Mouse (Mus musculus) stomach, embryonic 14.5 days (tissue): ENCODE results near the gene Hecw2. TPM values are rescaled to one million over a fixed set of nuclear protein-coding genes. Genes with fewer than 3 reads are reported as not detected.
A peak's percentile ranks its signal among the peaks of the same experiment; 100 is the strongest.

Experiments used
- ATAC-seq: fragments of 200-750 bp; cut with Nextera tagmentation; 2 replicates; pipeline ENCODE4 v1.8.0; 2017; ENCODE audit warnings: low read depth, moderate TSS enrichment; ENCODE audit not compliant: insufficient number of reproducible peaks, insufficient read depth, low FRiP score
- H3K27ac ChIP-seq: fragments of 300-500 bp; sonication (generic); 2 replicates; pipeline ENCODE4 v1.5.1; 2014; ENCODE audit warnings: mild to moderate bottlenecking, low read length, moderate library complexity, mixed read lengths
- H3K27me3 ChIP-seq: fragments of 300-500 bp; sonication (generic); 2 replicates; pipeline ENCODE4 v1.6.1; 2014; ENCODE audit warnings: low read length, control low read depth, mixed read lengths; ENCODE audit not compliant: control insufficient read depth, insufficient read depth
- H3K36me3 ChIP-seq: fragments of 300-500 bp; sonication (generic); 2 replicates; pipeline ENCODE4 v1.6.1; 2014; ENCODE audit warnings: mild to moderate bottlenecking, control low read depth, low read length, moderate library complexity, mixed read lengths; ENCODE audit not compliant: control insufficient read depth, insufficient read depth
- H3K4me1 ChIP-seq: fragments of 300-500 bp; sonication (generic); 2 replicates; pipeline ENCODE4 v1.6.1; 2014; ENCODE audit warnings: low read length, control low read depth, mixed read lengths; ENCODE audit not compliant: control insufficient read depth, insufficient read depth
- H3K4me2 ChIP-seq: fragments of 300-500 bp; sonication (generic); replicated peaks from 2 replicates; pipeline ENCODE4 v1.6.1; 2014; ENCODE audit warnings: low read depth, low read length, control low read depth
- H3K4me3 ChIP-seq: fragments of 300-500 bp; sonication (generic); 2 replicates; pipeline ENCODE4 v1.5.1; 2014; ENCODE audit warnings: low read depth, low read length, control low read depth
- H3K9ac ChIP-seq: fragments of 300-500 bp; sonication (generic); replicated peaks from 2 replicates; pipeline ENCODE4 v1.6.1; 2014; ENCODE audit warnings: low read depth, mild to moderate bottlenecking, control low read depth, low read length, moderate library complexity, mixed read lengths
- H3K9me3 ChIP-seq: fragments of 300-500 bp; sonication (generic); 2 replicates; pipeline ENCODE4 v1.6.1; 2016; ENCODE audit warnings: low read depth, low read length, control low read depth; ENCODE audit not compliant: control insufficient read depth
- WGBS: fragments of 180-500 bp; shearing (Covaris S2); extraction: QIAGEN DNeasy Blood & Tissue Kit; methylation state at CpG from one replicate; pipeline ENCODE4 v1.1.7; 2014; 5-methylcytosine and 5-hydroxymethylcytosine counted together
- polyA plus RNA-seq: library from polyadenylated mRNA; unstranded; fragments of >200 nt; fragmentation: Nextera tagmentation; extraction: Ambion mirVana; gene quantifications from 2 replicates; pipeline ENCODE4 v1.2.1, GENCODE M21; 2014

Gene Hecw2
- polyA plus RNA-seq, 1 experiment from 2014 or later, result 2.9 TPM

DNA sequence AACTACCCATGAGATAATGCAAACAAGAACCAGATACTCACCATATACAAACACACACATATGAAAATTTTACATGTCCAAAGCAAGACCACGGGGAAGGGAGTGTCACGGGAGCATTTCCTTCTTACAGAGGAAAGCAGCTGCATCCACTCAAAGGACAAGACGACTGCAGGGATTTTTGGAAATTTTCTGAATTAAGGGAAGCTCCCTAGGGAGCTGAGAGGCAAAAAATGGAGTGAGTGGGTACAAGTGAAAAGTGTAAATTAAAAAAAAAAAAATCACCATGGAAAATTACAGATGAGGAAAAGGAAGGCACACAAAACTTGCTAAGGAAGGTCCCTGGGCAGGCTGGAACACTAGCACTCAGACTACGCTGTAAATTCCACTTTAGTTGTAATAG is 353.9 kb downstream of the Hecw2 start:
- H3K4me1 ChIP-seq, result peaks cover 4% of the 10 kb centered on the region; the same call in 1 of the 2 replicates
- no peak overlapping the region for H3K9ac ChIP-seq
- no peak overlapping the region for H3K27ac ChIP-seq
- H3K36me3 ChIP-seq, result no peaks in the 10 kb centered on the region
- no peak overlapping the region for H3K4me3 ChIP-seq
- H3K27me3 ChIP-seq, result no peaks in the 10 kb centered on the region
- no peak overlapping the region for H3K4me2 ChIP-seq
- H3K9me3 ChIP-seq, result no peaks in the 10 kb centered on the region
- whole genome bisulfite sequencing, result 29% methylated on average over 4 of the region's 4 CpGs
- ATAC-seq, result no peak

DNA sequence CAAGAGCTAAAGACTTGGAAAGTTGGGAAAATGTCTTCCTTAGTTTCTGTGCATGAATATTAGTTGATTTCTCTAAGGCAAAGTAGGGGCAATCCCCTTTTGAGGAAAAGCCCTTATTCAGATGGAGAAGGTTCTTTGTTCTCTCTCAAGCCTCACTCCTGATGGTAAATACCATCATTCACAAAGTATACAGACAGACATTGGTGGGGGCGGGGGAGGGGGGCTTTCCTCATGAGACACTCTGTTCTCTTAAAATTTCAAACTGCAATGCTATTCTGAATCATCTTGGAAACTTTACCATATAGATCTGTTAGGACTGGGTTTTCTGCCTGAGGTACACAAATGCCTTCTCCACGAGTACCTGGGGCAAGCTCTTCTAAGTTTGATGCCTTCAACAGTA is 355.6 kb downstream of the Hecw2 start:
- H3K36me3 ChIP-seq, result no peaks in the 10 kb centered on the region
- H3K27ac ChIP-seq, result no peak overlapping the region
- peaks cover 2% of the 10 kb centered on the region; the same call in 1 of the 2 replicates for H3K4me1 ChIP-seq
- H3K9ac ChIP-seq, result no peak overlapping the region
- WGBS, result 33% methylated on average over 2 of the region's 2 CpGs
- no peaks in the 10 kb centered on the region for H3K27me3 ChIP-seq
- ATAC-seq, result no peak
- no peaks in the 10 kb centered on the region for H3K9me3 ChIP-seq
- no peak overlapping the region for H3K4me3 ChIP-seq
- no peak overlapping the region for H3K4me2 ChIP-seq

DNA sequence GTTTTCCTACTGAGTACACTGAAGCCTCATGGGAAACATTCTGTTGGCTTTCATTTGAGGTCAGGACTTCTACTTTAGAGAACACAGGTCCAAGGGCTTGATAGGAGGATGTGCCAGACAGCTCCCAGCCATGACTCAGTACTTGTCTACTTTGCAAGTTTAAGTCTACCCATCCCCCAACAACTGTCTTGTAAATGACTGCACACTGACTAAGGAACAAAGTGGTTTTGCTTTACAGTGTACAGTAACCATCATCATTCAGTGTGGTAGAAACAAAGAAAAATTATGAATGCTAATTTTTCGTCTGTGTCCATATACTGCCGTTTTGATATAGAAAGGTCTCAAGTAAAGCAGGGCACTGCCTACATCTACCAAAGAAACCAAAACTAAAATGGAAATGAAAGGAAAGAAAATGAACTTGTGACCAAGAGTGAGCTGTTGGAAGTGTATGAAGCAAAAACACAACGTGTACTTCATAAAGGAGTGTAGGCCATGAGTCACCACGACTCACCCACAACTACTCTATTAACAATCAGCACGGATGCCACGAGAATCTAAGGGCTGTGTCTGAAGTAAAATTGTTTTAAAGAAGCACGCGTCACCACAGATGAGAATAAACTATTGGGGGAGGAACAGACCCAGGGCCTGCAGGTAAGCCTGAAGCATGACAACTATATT is 356.6 kb downstream of the Hecw2 start:
- no peak overlapping the region for H3K9ac ChIP-seq
- H3K4me2 ChIP-seq, result no peak overlapping the region
- H3K4me3 ChIP-seq, result no peak overlapping the region
- H3K9me3 ChIP-seq, result no peaks in the 10 kb centered on the region
- WGBS, result 82% methylated on average over 8 of the region's 8 CpGs
- H3K27me3 ChIP-seq, result no peaks in the 10 kb centered on the region
- no peaks in the 10 kb centered on the region for H3K36me3 ChIP-seq
- no peak for ATAC-seq
- H3K4me1 ChIP-seq, result peaks cover 2% of the 10 kb centered on the region; the same call in 1 of the 2 replicates
- H3K27ac ChIP-seq, result no peak overlapping the region

DNA sequence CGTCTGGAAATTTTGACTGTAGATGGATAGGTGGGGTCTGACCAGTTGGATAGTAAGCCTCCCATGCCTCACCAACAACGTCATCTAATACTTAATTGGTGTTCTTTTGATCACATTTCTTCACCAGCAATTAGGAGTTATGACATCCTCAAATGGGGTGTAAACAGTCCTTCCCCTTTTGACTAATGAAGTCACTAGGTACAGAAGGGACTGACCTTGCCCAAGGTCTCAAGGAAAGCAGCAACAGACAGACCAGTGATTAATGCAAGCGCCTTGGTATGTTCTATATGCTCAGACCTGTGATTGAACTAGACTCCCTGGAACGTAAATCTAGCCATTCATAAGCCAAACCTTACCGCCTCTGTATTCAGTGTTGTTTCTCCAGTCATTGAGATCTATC is 364.7 kb downstream of the Hecw2 start:
- Histone ChIP-seq H3K4me1 (no peaks in the 10 kb centered on the region), H3K36me3 (no peaks in the 10 kb centered on the region), H3K27me3 (no peaks in the 10 kb centered on the region), H3K27ac (no peak overlapping the region), H3K4me2 (no peak overlapping the region), H3K9me3 (no peaks in the 10 kb centered on the region), H3K9ac (no peak overlapping the region), H3K4me3 (no peak overlapping the region)
- no peak for ATAC-seq
- WGBS, result 77% methylated on average over 5 of the region's 5 CpGs

DNA sequence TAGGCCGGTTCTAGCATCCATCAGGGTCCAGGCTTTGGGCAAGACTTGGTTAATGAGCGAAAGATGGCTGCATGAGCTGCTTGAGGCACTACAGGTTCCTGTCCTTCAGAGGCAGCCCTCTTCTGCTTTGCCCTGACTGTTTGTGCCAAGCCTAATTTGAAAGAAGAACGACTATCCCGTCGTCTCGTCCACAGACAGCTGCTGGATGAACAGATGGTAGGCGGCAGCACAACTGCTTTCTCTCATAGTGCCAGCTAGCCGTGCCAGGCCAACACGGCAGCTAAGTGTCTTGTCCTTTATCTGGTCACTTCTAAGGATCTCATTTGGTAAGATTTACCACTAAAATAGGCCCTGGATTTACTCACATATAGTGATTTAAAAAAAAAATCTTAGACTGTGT is 365.9 kb downstream of the Hecw2 start:
- WGBS, result 80% methylated on average over 9 of the region's 9 CpGs
- Histone ChIP-seq H3K9ac (no peak overlapping the region), H3K27me3 (no peaks in the 10 kb centered on the region), H3K4me2 (no peak overlapping the region), H3K4me3 (no peak overlapping the region), H3K36me3 (no peaks in the 10 kb centered on the region), H3K9me3 (no peaks in the 10 kb centered on the region), H3K4me1 (peaks cover under 1% of the 10 kb centered on the region; the same call in 1 of the 2 replicates), H3K27ac (no peak overlapping the region)
- no peak for ATAC-seq

DNA sequence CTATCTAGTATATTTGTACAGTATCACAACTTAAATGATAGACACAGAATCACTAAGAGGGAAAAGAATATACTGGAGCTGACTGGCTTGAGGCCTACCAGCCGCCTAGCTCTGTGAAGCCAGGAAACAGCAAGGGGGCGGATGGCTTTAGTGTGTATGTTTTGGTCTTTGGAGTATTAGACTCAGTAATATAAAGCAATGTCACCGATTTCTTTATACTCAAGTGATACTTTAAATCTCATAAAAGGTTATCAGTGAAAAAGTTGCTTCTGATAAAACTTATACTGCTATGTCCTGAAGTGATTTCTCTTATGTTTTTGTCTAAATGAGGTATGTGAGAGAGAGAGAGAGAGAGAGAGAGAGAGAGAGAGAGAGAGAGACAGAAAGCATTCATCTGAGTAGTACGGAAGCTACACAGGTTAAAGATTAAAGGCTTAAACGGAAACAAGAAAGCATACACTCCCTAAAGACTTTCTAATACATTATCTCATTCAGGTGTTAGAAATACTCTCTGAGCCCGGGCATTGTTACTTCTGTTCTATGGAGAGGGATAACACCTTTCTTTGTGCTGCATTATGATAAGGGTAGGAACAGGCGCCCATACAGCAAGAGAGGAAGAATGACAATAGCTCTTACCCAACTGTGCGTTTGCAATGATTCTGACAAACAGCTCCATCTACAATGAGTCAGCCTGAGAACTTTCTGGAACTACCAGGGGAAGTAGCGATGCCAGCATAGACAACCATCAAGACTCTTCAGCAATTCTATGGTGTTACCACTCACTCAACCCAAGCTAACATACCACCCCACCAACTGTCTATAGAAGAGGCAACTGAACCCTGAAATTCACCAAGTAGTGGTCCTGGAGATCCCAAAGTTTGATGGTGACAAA is 370.3 kb downstream of the Hecw2 start:
- Histone ChIP-seq H3K36me3 (no peaks in the 10 kb centered on the region), H3K4me1 (peaks cover 4% of the 10 kb centered on the region; the same call in 1 of the 2 replicates), H3K27me3 (no peaks in the 10 kb centered on the region), H3K4me2 (no peak overlapping the region), H3K9ac (no peak overlapping the region), H3K9me3 (no peaks in the 10 kb centered on the region), H3K4me3 (no peak overlapping the region), H3K27ac (no peak overlapping the region)
- no peak for ATAC-seq
- 84% methylated on average over 9 of the region's 9 CpGs for WGBS

DNA sequence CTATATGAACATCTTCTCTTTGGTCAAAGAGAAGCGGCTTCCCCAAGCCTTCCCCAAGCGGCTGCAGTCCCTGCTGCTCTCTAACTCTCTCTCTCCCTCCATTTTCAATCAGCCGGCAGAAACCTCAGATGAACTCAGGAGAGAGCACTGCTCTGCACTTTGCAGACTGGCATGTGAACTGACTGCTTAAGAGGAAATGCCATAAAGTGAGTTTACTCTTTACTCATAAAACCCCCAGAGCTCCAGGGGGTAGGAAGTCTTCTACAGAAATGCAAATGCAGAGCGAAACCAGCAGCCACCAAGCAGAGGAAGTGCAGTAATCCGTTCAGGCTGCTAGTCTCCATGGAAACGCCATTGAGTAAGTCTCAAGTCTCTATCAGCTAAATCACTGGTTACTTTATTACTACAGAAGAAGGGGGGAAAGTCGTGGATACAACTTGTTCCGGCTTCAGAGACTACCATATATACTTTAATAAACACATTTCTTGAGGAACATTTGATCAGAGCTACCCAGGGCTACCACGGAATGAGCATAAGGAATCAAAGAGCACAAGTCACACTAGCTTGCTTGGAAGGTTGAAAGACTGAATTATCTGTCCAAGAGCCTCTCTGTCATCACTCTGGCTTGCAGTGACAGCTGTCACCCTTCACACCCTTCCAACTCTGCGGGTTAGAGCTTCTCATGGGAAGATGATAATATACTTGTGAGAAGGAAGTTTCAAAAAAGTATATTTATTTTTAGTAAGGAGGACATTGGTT is 371.1 kb downstream of the Hecw2 start:
- Histone ChIP-seq H3K9ac (no peak overlapping the region), H3K27ac (no peak overlapping the region), H3K4me2 (peak overlapping the region; percentile 33), H3K36me3 (no peaks in the 10 kb centered on the region), H3K4me1 (peaks cover 4% of the 10 kb centered on the region; the same call in 1 of the 2 replicates), H3K4me3 (no peak overlapping the region; the same call in 1 of the 2 replicates), H3K27me3 (no peaks in the 10 kb centered on the region), H3K9me3 (no peaks in the 10 kb centered on the region)
- ATAC-seq, result peak; percentile 53; the same call in 1 of the 2 replicates
- WGBS, result 9% methylated on average over 10 of the region's 10 CpGs

DNA sequence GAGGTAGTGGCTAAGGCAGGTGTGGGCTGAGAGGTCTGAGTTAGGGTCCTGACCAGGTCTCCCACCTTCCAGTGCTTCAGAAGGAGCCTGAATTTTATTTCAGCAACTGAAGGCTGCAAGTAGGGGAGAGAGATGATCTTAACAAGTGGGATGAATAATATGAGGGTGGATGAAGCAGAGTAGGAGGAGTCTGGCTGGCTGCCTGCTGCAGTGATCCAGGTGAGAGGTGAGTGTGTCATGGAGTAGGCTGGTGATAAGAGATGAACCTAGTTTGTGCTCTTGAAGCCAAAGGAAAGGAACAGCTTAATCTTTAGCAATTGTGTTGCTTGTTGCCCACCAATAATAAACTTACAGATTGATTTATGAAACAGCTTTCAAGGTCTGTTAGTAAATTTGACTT is 373.0 kb downstream of the Hecw2 start:
- H3K36me3 ChIP-seq, result no peaks in the 10 kb centered on the region
- no peak for ATAC-seq
- H3K4me2 ChIP-seq, result no peak overlapping the region
- H3K27me3 ChIP-seq, result no peaks in the 10 kb centered on the region
- no peak overlapping the region for H3K9ac ChIP-seq
- no peaks in the 10 kb centered on the region for H3K9me3 ChIP-seq
- H3K27ac ChIP-seq, result no peak overlapping the region
- no peak overlapping the region for H3K4me3 ChIP-seq
- H3K4me1 ChIP-seq, result peaks cover 4% of the 10 kb centered on the region; the same call in 1 of the 2 replicates
